Mouse (Mus musculus): ENCODE measurements around the gene Nsf. TPM values are rescaled to one million over a fixed set of nuclear protein-coding genes. Genes with fewer than 3 reads are reported as not detected.

Nsf gene
- total and polyA plus RNA-seq, 2 experiments: 10.2 to 14.0 TPM

DNA sequence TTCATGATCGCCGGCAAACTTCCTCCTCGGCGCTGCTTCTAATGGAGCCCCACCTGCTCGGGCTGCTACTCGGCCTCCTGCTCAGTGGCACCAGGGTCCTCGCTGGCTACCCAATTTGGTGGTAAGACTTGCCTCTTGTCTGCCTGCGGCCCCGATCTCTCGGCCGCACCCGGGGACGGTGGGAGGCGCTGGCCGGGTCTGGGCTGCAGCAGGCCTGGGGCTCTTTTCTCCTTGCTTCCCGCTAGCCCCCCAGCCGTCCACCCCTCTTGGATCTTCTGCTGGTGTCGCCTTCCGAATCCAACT is 179.7 kb downstream of the Nsf start:
- no peaks in the 10 kb centered on the region for H3K79me2 ChIP-seq (ENCODE audit: control insufficient read depth, insufficient read depth, low read length)
- H3K9ac ChIP-seq (ENCODE audit: low read depth, low read length): no peak overlapping the region
- 3% methylated on average over 19 of the region's 19 CpGs for WGBS
- DNase-seq (ENCODE audit: extremely low read depth, low read depth, low spot score): no peak
- H3K36me3 ChIP-seq (ENCODE audit: control insufficient read depth, insufficient read depth, low read length): no peaks in the 10 kb centered on the region
- H3K27ac ChIP-seq (replicated peaks; ENCODE audit: insufficient read depth, low read depth, low read length): no peak overlapping the region
- TF ChIP-seq CTCF (IDR thresholded peaks at IDR 0.05; ENCODE audit: low read depth, low read length) (no peak), POLR2A (IDR thresholded peaks at IDR 0.05; ENCODE audit: extremely low read depth, insufficient read depth, low read length) (no peak)
- H3K4me3 ChIP-seq (ENCODE audit: insufficient read depth, low read depth, low read length): no peak overlapping the region
- peaks cover 17% of the 10 kb centered on the region; the same call in 1 of the 2 replicates for H3K27me3 ChIP-seq (ENCODE audit: control insufficient read depth, insufficient read depth, low read length)
- H3K4me1 ChIP-seq (ENCODE audit: control insufficient read depth, insufficient read depth, low read length): no peaks in the 10 kb centered on the region

DNA sequence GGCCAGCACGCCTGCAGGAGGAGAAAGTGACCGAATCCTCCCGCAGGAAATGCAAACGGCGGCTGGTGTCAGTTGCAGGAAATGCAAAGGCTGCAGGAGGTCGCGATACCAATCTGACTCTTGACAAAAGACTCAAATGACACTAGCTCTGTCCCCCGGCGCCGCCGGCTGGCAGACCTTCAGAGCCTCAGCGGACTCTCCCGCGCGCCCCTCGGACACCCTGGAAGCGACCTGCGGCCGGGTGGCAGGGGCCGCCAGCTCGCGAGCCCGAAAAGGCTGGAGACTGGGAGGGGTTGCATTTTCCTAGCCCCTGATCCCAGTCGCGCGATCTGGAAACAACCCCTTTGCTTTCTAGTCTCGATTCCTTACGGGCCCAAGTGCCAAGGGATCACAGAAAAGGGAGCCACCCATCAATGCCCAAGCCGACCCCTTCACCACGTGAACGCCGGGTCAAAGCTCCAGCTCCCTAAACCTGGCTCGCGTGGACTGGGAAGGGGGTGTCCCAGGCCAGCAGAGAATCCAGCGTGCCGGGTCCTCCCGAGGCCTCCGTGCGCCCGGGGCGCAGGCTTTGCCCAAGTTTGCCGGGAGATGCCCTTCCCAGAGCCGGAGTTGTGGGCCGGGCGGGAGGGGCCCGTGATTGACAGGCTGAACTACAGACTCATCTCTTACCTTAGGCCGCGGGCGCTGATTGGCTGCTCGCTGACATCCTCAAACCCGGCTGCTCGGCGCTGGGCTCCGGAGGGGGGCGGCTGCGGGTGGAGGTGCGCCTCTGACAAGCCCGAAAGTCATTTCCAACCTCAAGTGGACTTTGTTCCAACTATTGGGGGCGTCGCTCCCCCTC is 180.2 kb downstream of the Nsf start, which contains the start of gene Wnt3:
Wnt3 (plus strand) TSS at position 764 of the 841 bp plus-strand sequence.
- H3K4me3 ChIP-seq (ENCODE audit: insufficient read depth, low read depth, low read length): no peak within 1 kb of the TSS
- DNase-seq (ENCODE audit: extremely low read depth, low read depth, low spot score): no peak
- no peaks in the 10 kb centered on the region for H3K79me2 ChIP-seq (ENCODE audit: control insufficient read depth, insufficient read depth, low read length)
- no peaks in the 10 kb centered on the region for H3K4me1 ChIP-seq (ENCODE audit: control insufficient read depth, insufficient read depth, low read length)
- TF ChIP-seq POLR2A (IDR thresholded peaks at IDR 0.05; ENCODE audit: extremely low read depth, insufficient read depth, low read length): no peak
- no peak within 1 kb of the TSS for H3K27ac ChIP-seq (replicated peaks; ENCODE audit: insufficient read depth, low read depth, low read length)
- H3K36me3 ChIP-seq (ENCODE audit: control insufficient read depth, insufficient read depth, low read length): no peaks in the 10 kb centered on the region
- WGBS: 2% methylated on average over 60 of the region's 60 CpGs
- H3K27me3 ChIP-seq (ENCODE audit: control insufficient read depth, insufficient read depth, low read length): peaks cover 17% of the 10 kb centered on the region; the same call in 1 of the 2 replicates
- H3K9ac ChIP-seq (ENCODE audit: low read depth, low read length): no peak within 1 kb of the TSS

DNA sequence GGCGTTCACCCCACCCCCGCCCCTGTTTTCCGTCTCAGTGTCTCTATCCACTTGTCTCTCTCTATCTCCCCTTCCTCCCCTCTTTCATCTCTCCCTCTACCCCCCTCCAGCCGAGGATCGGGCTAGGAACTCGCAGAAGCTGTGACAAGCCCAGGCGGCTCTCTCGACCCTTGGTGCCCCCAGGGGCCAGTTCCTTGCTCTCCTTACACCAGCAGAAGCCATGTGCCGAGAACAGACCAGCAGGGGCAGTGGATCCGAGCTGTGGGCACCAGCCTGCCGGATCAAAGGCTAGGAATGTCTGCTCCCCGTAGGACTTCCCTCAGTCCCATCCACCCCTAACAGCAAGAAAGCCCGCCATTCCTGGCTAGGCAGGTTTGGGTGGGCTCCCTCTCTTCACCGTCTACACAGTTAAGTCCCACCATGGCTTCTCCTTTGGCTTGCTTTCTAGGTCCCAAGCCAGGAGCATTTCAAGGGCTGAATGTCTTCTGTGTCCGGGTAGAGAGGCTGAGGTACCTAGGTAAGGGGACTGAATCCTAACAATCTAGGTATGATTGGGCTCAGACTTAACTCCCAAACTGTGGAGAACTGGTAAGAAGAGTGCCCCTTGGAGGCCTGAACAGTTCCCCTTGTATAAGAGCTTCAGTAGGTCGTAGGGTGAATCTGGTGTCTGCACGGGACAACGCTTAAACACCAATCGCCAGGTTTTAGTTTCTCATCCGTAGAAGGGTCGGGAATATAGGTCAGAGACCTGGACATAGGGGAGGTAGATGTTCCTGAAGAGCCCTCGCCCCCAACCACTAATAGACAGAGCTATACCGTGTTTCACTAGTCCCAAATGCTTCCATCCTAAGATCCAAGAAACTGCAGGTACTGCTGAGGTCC is 181.1 kb downstream of the Nsf start:
- Histone ChIP-seq H3K27ac (replicated peaks; ENCODE audit: insufficient read depth, low read depth, low read length) (no peak overlapping the region), H3K79me2 (ENCODE audit: control insufficient read depth, insufficient read depth, low read length) (no peaks in the 10 kb centered on the region), H3K27me3 (ENCODE audit: control insufficient read depth, insufficient read depth, low read length) (peaks cover 17% of the 10 kb centered on the region; the same call in 1 of the 2 replicates), H3K36me3 (ENCODE audit: control insufficient read depth, insufficient read depth, low read length) (no peaks in the 10 kb centered on the region), H3K4me3 (ENCODE audit: insufficient read depth, low read depth, low read length) (no peak overlapping the region), H3K9ac (ENCODE audit: low read depth, low read length) (no peak overlapping the region), H3K4me1 (ENCODE audit: control insufficient read depth, insufficient read depth, low read length) (no peaks in the 10 kb centered on the region)
- WGBS: 2% methylated on average over 23 of the region's 23 CpGs
- DNase-seq (ENCODE audit: extremely low read depth, low read depth, low spot score): no peak
- TF ChIP-seq CTCF (IDR thresholded peaks at IDR 0.05; ENCODE audit: low read depth, low read length): no peak
- TF ChIP-seq POLR2A (IDR thresholded peaks at IDR 0.05; ENCODE audit: extremely low read depth, insufficient read depth, low read length): no peak

Other genes starting within 250 kb of the Nsf start
- 0.34 and 0.65 TPM in 2 replicates for gene Wnt9b, start 204.2 kb downstream of the Nsf start, total RNA-seq (2014; rRNA removed)
- gene Wnt9b, start 204.2 kb downstream of the Nsf start, polyA plus RNA-seq (2012; rRNA removed): 0.44 and 0.91 TPM in 2 replicates
- gene Wnt3, start 179.9 kb downstream of the Nsf start, total RNA-seq (2014; rRNA removed): not detected in 2 replicates
- gene Wnt3, start 179.9 kb downstream of the Nsf start, polyA plus RNA-seq (2012; rRNA removed): not detected in 2 replicates
- 6.6 and 7.8 TPM in 2 replicates for gene Arf2, start 12.7 kb upstream of the Nsf start, total RNA-seq (2014; rRNA removed)
- gene Arf2, start 12.7 kb upstream of the Nsf start, polyA plus RNA-seq (2012; rRNA removed): 3.8 and 4.3 TPM in 2 replicates
- not detected in 2 replicates for gene Crhr1, start 178.8 kb upstream of the Nsf start, total RNA-seq (2014; rRNA removed)
- gene Crhr1, start 178.8 kb upstream of the Nsf start, polyA plus RNA-seq (2012; rRNA removed): 0.04 TPM in 1 of 2 replicates, not detected in the other
- gene Sppl2c, start 232.3 kb upstream of the Nsf start, total RNA-seq (2014; rRNA removed): not detected in 2 replicates
- not detected in 2 replicates for gene Sppl2c, start 232.3 kb upstream of the Nsf start, polyA plus RNA-seq (2012; rRNA removed)